Mouse (Mus musculus): ENCODE results near the gene Zfp979.

DNA sequence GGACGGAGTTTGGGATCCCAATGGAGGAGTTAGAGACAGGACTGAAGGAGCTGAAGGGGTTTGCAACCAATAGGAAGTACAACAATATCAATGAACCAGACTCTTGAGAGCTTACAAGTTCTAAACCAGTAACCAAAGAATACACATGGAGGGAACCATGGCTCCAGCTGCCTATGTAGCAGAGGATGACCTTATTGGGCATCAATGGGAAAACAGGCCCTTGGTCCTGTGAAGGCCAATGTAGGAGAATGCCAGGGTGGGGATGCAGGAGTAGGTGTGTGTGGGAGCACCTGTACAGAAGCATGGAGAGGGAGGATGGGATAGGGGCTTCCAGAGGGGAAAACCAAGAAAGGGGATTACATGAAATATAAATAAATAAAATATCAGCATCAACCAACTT is 40.4 kb downstream of the Zfp979 start:
- TF ChIP-seq CTCF (conservative IDR thresholded peaks at IDR 0.05 in 1 of 2, IDR thresholded peaks at IDR 0.05 in 1 of 2; ENCODE audit: low read depth in 2 of 2, low read length in 2 of 2) = no peak
- TF ChIP-seq POLR2AphosphoS2 (IDR thresholded peaks at IDR 0.05; ENCODE audit: low read depth, low read length) = no peak
- TF ChIP-seq UBTF (IDR thresholded peaks at IDR 0.05; ENCODE audit: low read depth, low read length) = no peak
- no peak for TF ChIP-seq POLR2A (IDR thresholded peaks at IDR 0.05; ENCODE audit: low read depth, low read length)
- TF ChIP-seq NELFE (IDR thresholded peaks at IDR 0.05; ENCODE audit: low read depth, low read length) = no peak
- TF ChIP-seq SMC3 (IDR thresholded peaks at IDR 0.05; ENCODE audit: low read depth, low read length) = no peak
- TF ChIP-seq MAX (IDR thresholded peaks at IDR 0.05; ENCODE audit: low read length) = no peak
- no peak for TF ChIP-seq ZC3H11A (IDR thresholded peaks at IDR 0.05; ENCODE audit: low read depth, low read length)
- TF ChIP-seq EP300 (IDR thresholded peaks at IDR 0.05; ENCODE audit: low read length) = no peak
- no peak for TF ChIP-seq RCOR1 (conservative IDR thresholded peaks at IDR 0.05; ENCODE audit: low read depth, low read length)
- no peak for TF ChIP-seq BHLHE40 (IDR thresholded peaks at IDR 0.05; ENCODE audit: low read depth, low read length)
- TF ChIP-seq KAT2A (IDR thresholded peaks at IDR 0.05; ENCODE audit: insufficient replicate concordance, low read length) = no peak
- TF ChIP-seq CHD2 (IDR thresholded peaks at IDR 0.05; ENCODE audit: low read length) = no peak

Measured in CH12.LX (cell line).